Mouse (Mus musculus): ENCODE data around the gene Snx32.

- TF ChIP-seq CTCF (IDR thresholded peaks at IDR 0.05; ENCODE audit: extremely low read depth, insufficient read depth, low read length) (no peak), POLR2A (IDR thresholded peaks at IDR 0.05; ENCODE audit: extremely low read depth, insufficient read depth, low read length) (no peak)
These were observed 47.8 kb upstream of the Snx32 start for GRCm38 (mm10) chr19:5558169-5558568.

All from cortical plate, adult 2 months (tissue).